Mouse (Mus musculus) layer of hippocampus, adult 8-10 months (tissue): Measurements from ENCODE around the gene B3galt6. TPM values are rescaled to one million over a fixed set of nuclear protein-coding genes. Genes with fewer than 3 reads are reported as not detected.

Experiments used
- DNase-seq, 2 experiments: peaks; one replicate each; pipeline ENCODE4 v3.0.0; 2022; ENCODE audit warnings: low spot score in 2 of 2
- total RNA-seq, 4 experiments: library from RNA; stranded (reverse); gene quantifications; 2 replicates each; pipeline ENCODE4 v1.2.4; 2022

The B3galt6 gene
- total RNA-seq, 4 experiments from 2014 or later: 9.2 to 11.3 (median 9.7) TPM

DNA sequence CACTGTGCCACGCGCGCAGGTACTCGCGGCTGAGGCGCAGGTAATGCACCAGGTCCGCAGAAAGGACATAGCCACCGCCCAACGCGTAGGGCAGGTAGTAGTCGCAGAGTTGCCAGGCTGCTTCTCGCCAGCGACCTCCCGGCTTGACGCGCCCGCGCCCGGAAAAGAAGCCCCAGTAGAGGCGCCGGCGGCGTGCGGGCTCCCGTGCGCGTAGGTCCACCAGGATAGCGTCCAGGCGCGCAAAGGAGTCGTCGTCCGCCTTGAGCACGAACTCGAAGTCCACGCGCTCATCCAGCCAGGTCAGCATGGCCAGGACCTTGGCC is 580 bp downstream of the B3galt6 start:
- DNase-seq: no peak

GRCm38 (mm10) chr4:155991211-155991907 is 1.1 kb downstream of the B3galt6 start:
- DNase-seq: peak in 1 of 2 experiments; percentile 57

GRCm38 (mm10) chr4:155983788-155984187 is 8.7 kb downstream of the B3galt6 start:
- DNase-seq: no peak

GRCm38 (mm10) chr4:155981436-155982082 is 10.9 kb downstream of the B3galt6 start:
- no peak for DNase-seq

DNA sequence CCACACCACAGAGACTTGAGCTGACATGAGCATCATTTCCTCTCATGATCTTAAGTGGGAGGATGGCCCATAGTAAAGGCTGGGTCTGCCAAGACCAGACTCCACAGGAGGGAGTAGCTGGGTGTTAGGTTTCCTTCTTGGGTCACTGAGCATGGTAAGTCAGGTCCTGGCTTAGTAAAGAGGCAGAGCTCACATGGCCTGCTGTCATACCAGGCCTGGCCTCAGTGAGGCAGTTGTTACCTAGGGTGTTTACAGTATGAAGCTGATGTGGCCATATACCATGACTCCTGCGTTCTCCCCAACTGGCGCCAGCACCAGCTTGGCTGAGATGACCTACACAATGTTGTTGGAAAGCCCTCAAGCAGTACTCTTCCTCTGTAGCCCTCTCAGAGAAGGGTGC is 19.2 kb downstream of the B3galt6 start:
- DNase-seq: no peak

- DNase-seq: no peak
These were observed 19.8 kb downstream of the B3galt6 start for GRCm38 (mm10) chr4:155972651-155973050.

- DNase-seq: no peak
These were observed 22.2 kb downstream of the B3galt6 start for GRCm38 (mm10) chr4:155970286-155970685.

GRCm38 (mm10) chr4:155969043-155969653 is 23.3 kb downstream of the B3galt6 start:
- no peak for DNase-seq

DNA sequence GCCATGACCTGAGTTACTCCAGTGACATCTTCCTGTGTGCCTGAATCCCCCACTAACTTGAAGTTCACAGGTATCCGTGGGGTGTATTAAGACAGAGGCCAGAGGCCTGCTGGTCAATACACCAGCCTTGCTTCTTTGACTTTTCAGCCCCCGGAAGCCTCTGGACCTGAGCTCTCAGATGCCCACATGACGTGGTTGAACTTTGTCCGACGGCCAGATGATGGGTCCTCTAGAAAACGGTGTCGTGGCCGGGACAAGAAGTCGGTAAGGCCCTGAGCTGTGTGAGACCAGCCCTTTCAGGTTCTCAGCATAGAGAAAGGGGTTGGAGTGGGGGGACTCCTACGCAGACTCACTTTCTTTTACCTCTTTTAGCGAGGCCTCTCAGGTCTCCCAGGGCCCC is 28.1 kb downstream of the B3galt6 start:
- DNase-seq: no peak

GRCm38 (mm10) chr4:155963106-155963505 is 29.3 kb downstream of the B3galt6 start:
- DNase-seq: no peak

DNA sequence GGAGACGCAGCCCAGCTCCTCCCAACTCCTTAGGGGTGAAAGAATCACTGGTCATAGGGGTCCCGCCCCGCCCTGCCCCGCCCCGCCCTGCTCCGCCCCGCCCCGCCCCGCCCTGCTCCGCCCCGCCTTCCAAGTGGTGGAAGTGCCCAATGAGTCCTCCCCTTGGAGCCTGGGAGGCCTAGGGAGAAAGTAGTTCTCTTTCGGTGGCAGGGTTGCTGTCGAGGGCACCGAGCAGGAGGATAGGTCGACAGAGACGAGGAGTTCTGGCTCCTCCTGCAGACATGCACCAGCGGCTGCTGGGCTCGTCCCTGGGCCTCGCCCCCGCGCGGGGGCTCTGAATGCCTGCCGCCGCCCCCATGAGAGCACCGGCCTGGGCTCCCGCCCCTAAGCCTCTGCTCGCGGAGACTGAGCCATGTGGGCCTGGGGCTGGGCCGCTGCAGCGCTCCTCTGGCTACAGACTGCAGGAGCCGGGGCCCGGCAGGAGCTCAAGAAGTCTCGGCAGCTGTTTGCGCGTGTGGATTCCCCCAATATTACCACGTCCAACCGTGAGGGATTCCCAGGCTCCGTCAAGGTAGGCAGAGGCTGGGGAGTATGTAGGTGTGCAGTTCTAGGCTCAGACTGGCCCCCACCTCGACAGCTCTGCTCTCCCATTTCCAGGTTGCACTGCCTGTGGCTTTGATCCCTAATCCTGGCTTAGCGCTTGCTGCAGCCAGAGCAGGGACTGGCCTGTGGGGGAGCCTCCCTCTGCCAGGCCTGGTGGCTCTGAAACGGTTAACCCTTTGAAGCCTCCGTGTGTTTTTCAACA is 30.1 kb downstream of the B3galt6 start, which contains the start of gene C1qtnf12:
Gene C1qtnf12, plus strand, starts transcription at position 152 of the 805 bp plus-strand sequence.
- no peak for DNase-seq

DNA sequence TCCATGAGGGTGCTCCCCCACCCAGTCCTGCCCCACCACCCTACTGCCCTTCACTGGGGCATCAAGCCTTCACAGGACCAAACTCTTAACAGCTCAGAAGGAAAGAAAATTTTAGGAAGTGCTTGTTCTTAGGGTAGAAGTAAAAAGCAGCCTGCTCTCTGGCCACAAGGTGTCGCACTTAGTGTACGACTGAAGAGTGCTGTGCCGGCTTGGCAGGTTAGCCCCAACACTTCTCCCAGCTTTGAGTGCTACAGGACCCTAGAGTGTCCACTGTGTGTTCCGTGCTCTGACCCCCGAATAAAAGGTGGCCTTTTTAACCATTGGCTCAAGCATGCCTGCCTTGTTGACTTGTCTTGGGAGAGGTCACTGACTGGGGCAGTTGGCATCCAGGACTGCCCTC is 33.2 kb downstream of the B3galt6 start:
- DNase-seq: peak; percentile 47 to 61

DNA sequence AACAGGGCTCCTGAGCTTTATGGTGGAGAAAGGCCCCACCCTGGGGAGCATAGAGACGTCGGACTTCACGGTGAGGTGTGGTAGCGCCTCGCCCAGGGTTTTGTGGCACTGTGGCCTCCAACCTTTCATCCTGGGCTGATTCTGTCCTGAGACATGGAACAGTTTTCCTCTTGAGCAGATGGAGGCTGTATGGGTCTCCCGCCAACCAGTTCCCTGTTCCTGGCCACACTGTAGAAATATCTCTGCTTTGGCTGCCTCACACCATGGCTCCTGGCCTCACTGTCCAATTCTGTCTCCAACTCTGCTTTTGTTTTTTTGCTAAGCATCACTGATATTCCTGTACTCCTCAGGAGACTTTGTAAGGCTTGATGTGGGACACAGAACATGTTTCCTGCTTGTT is 37.0 kb downstream of the B3galt6 start:
- DNase-seq: no peak

GRCm38 (mm10) chr4:155947094-155947493 is 45.4 kb downstream of the B3galt6 start:
- DNase-seq: no peak

GRCm38 (mm10) chr4:155944271-155944670 is 48.2 kb downstream of the B3galt6 start:
- no peak for DNase-seq

DNA sequence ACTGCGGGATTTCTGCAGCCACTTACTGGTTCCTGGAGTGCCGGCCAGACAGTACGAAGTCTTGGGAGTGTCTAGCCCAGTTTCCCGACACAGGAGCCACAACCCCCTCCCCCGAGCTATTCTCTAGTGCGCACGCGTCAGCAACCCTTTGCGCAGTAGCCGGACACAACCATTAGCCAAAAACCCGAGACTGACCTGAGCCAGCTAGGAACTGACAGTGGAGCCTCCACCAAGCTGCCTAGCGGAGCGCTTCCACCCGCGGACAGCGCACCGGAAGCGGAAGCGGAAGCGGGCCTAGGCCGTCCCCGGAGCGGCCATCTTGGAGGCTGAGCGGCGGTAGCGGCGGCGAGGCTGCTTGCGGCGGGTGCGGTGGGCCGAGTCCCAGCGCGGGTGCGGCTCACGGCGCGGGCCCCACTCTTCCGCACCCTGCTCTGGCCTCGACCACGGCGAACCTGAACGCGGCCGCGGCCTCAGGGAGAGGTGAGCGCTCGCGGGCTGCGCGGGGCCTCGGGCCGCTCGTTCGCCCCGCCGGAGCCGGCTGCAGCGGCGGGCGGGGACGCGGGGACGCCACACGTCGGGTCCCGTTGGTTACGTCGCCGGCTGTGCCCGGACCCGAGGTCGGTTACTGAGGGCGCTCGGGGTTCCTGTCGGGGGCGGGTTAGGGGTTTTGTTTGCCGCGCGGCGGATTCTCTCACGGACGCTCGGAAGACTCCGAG is 48.8 kb downstream of the B3galt6 start, which contains the start of gene Ube2j2:
Gene Ube2j2, plus strand, starts transcription at position 298 of the 716 bp plus-strand sequence.
- peak; percentile 93 to 96 for DNase-seq

- DNase-seq: peak; percentile 29 to 37
These were observed 49.4 kb downstream of the B3galt6 start for GRCm38 (mm10) chr4:155943049-155943452.
